Mouse (Mus musculus) cerebellum, adult 2 months (tissue): Measurements from ENCODE around the gene Gm13283. TPM values are rescaled to one million over a fixed set of nuclear protein-coding genes. Genes with fewer than 3 reads are reported as not detected.
"Not testable (repeated sequence)": the region's sequence is repeated elsewhere in the genome, so short reads cannot be mapped to it uniquely, and the experiment has no call there.

ENCODE experiments used
- DNase-seq, 2 experiments: peaks; one replicate each; pipeline ENCODE4 v3.0.0; 2021
- H3K27ac ChIP-seq: fragments of 200-500 bp; 2 replicates; pipeline ENCODE4 v1.5.1; 2012; ENCODE audit warnings: low read length, control low read depth, inconsistent platforms; ENCODE audit not compliant: insufficient read depth
- H3K27me3 ChIP-seq: fragments of 200-500 bp; 2 replicates; pipeline ENCODE4 v1.6.1; 2012; ENCODE audit warnings: inconsistent platforms, mild to moderate bottlenecking, low read length, moderate library complexity; ENCODE audit not compliant: control insufficient read depth, insufficient read depth
- H3K4me1 ChIP-seq: fragments of 200-500 bp; 2 replicates; pipeline ENCODE4 v1.6.1; 2011; ENCODE audit warnings: low read length; ENCODE audit not compliant: control insufficient read depth, insufficient read depth
- H3K4me3 ChIP-seq: fragments of 200-500 bp; replicated peaks from 2 replicates; pipeline ENCODE3; 2011; ENCODE audit warnings: mild to moderate bottlenecking, low read depth, low read length, control low read depth; ENCODE audit not compliant: insufficient read depth
- CTCF ChIP-seq: fragments of 200-500 bp; IDR thresholded peaks from 2 replicates; pipeline ENCODE4 v1.5.1; 2011; ENCODE audit warnings: low read depth, mild to moderate bottlenecking, control low read depth, low read length, moderate library complexity, borderline replicate concordance; ENCODE audit not compliant: insufficient read depth
- POLR2A ChIP-seq: fragments of 200-500 bp; IDR thresholded peaks from 2 replicates; pipeline ENCODE4 v1.6.1; 2011; ENCODE audit warnings: low read length, control low read depth, borderline replicate concordance; ENCODE audit not compliant: insufficient read depth
- WGBS: fragments of 180-500 bp; shearing (Covaris S2); methylation state at CpG from one replicate; pipeline ENCODE4 v1.1.7; 2018; 5-methylcytosine and 5-hydroxymethylcytosine counted together
- polyA plus RNA-seq: library from polyadenylated mRNA; depleted of rRNA; stranded (reverse); fragments of >200 nt; gene quantifications from 2 replicates; pipeline ENCODE4 v1.2.3, GENCODE M21; 2012; rRNA removed

Gm13283 gene
- polyA plus RNA-seq = not detected in 2 replicates

DNA sequence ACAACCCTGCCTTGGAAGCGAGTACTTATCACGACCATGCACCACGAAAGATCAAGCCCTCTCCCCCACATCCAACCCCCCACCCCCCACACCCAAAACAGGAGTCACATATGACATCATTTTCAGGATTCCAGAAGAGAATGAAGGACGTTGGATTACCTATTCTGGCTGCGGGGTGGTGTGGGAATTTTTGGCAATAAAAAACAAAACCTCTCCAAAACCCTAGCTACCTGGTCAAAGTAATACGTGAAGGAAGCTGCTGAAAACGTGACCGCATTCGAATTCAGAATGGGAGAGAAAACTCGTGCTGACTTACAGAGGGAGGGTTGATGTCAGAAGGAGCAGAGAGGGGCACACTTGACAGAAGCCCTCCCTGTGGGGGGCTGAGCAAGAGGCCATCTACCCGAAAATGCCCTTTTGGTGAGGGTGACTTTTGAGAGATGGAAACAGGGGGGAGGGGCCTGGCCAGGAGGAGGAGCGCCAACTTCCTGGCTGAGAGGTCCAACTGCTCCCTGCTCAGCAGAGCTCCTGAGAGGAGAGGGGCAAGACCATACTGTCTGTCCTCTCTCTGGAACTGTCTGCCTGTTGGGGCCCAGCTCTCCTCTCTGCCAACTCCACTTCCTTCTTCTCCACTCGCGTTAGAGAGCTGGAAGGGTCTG, at the start of gene Gm13283:
Gm13283 (plus strand) TSS at position 510 of the 659 bp plus-strand sequence.
- not testable (repeated sequence) for H3K27me3 ChIP-seq, H3K4me3 ChIP-seq, H3K4me1 ChIP-seq, H3K27ac ChIP-seq
- DNase-seq = peak; percentile 45 to 47
- 24% methylated on average over 9 of the region's 14 CpGs for WGBS

DNA sequence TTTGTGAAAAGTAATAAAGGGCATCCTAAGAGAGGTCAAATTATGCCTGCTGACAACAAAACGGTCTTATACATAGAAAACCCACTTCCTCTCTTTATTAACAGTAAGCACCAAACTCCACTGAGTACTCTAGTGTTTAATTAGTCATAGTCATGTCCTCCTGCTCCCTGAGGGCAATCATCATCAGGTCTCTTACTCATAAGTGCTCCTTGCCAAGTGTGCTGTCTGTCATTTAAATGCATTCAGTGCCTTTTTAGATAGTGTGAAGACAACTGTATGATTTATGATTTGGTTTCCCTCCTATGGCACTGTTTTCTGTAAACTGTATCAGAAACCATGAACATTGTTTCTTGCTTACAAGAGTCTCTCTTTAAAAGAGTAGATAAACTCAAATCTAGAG, 45.6 kb upstream of the Gm13283 start:
- WGBS = 72% methylated on average over 1 of the region's 1 CpGs
- no peak for TF ChIP-seq CTCF
- TF ChIP-seq POLR2A = no peak

DNA sequence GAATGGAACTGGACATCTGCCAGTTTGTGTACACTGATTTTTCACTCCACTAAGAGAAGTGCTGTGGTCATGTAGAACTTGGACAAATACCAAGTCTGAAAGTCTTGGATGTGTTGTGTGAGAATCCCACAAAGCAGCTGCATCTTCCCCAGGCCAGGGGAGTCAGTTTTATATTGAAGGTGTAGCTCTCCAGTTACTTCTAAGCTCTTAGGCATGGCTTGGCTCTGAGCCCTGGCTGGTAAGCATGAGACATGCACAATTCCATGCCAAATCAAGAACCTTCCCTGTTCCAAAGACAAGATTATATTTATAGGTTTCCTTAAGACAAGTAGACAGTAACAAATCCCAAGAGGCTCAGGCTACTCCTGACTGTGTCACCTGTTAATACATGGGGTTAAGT, 44.9 kb upstream of the Gm13283 start:
- TF ChIP-seq POLR2A (no peak), CTCF (no peak)
- no peaks in the 10 kb centered on the region; the same call in 1 of the 2 replicates for H3K4me1 ChIP-seq
- no peaks in the 10 kb centered on the region for H3K27me3 ChIP-seq
- H3K27ac ChIP-seq = no peak overlapping the region
- no peak overlapping the region for H3K4me3 ChIP-seq
- peak; percentile 25 to 26 for DNase-seq

More for the DNA sequence above, 45.6 kb upstream of the Gm13283 start:
- H3K27ac ChIP-seq = no peak overlapping the region
- H3K4me1 ChIP-seq = no peaks in the 10 kb centered on the region; the same call in 1 of the 2 replicates
- no peak overlapping the region for H3K4me3 ChIP-seq
- DNase-seq = peak in 1 of 2 experiments; percentile 13
- H3K27me3 ChIP-seq = no peaks in the 10 kb centered on the region

DNA sequence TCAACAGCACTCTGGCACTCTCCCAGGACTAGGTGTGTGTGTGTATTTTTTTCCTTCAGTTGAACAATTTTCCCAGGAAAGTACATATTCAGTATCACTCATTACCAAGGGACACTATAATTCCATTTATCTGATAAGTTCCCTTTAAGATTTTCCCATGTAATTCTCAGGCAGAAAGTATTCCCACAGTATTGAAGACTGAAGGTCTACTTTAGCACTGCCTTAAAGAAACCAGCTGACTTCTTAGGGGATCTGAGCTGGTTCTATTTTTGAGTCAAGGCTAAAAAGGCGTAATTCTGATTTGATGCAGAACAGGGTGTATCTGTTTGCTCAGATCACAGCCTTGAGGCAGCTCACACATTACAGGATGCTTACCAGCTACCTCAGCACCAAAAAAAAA, 41.2 kb upstream of the Gm13283 start:
- peak overlapping the region; percentile 26 for H3K4me3 ChIP-seq
- WGBS = 3% methylated on average over 1 of the region's 1 CpGs
- no peak overlapping the region for H3K27ac ChIP-seq
- DNase-seq = no peak
- no peak for TF ChIP-seq POLR2A
- no peak for TF ChIP-seq CTCF
- H3K27me3 ChIP-seq = no peaks in the 10 kb centered on the region
- H3K4me1 ChIP-seq = no peaks in the 10 kb centered on the region; the same call in 1 of the 2 replicates

DNA sequence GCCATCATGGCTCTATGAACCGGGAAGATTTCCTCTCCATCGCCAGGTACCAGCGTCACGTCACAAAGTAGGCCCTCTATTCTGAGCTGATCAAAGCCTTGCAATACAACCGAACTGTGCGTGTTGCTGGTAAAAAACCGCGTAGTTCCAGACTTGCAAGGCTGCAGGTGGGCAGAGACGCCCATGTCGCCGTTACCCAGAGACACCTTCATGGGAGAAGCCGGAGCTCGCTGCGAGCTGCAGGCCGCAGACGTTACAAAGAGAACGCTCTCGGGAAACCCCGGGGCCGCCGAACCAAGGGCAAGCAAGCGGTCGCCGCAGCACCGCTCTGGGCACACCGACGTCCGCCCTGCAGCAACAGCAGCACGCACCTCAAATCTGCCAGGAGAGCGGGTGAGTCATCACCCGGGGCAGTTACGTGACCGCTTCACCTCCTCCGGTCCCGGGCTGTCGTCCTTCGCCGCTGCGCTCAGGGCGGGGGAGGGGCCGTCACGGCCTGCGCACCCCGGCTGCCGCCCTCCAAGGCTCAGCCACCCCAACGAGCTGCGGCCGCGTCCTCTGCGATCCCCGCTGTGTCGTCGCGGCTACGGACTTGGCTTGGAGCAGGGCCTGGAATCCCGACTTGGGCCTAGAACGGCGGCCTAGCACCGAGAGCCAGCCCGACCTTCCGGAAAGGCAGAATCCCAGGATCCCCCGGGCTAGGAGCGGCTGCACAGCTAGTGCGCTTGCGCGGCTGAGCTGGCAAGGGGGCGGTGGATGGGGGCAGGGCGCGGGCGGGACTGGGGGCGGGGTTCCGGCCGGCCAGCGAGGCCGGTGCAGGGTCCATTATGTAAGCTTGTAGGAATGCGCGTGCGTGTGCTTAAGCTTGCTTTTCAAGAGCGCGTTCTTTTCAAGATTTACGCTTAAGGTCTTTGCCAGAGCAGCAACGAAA, 37.9 kb upstream of the Gm13283 start, which contains the start of the genes Gm26566 and Klhl9:
Gm26566 (plus strand) TSS at position 15 of the 931 bp plus-strand sequence.
Klhl9 (minus strand) TSS at position 675 of the 931 bp plus-strand sequence.
- Histone ChIP-seq H3K4me3 (peak within 1 kb of the TSS; percentile 98), H3K27me3 (no peaks in the 10 kb centered on the region), H3K27ac (peak within 1 kb of the TSS; percentile 100), H3K4me1 (no peaks in the 10 kb centered on the region)
- TF ChIP-seq POLR2A = peak; percentile 90
- no peak for TF ChIP-seq CTCF
- DNase-seq = peak; percentile 95 to 96
- WGBS = under 1% methylated on average over 82 of the region's 82 CpGs

DNA sequence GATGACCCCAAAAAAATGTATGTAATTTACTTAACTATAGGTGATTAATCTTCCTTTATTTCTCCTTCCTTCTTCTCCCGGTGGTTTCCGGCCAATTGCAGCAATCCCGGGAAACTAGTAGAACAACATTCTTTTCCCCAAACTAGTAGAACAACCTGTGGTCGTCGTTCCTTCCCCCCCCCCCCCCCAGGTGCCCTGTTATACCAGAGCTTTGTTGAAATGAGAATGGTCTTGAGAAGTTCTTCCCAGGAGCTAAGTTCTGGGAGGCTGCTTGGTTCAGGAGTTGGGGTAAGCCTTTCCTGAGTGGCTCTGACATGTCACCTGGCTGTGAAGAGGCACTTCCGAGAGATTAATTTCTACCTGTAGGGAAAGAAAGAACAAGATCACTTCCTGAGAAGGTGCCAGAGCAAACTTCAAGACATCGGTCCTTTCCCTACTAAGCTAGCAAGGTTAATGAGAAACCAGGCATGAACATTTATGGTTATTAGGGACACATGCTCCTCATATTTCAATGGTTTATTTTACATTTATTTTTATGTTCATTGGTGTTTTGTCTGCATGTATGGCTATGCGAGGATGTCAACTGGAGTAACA, 36.3 kb upstream of the Gm13283 start:
- no peak for TF ChIP-seq CTCF
- TF ChIP-seq POLR2A = no peak
- H3K27me3 ChIP-seq = no peaks in the 10 kb centered on the region
- H3K4me1 ChIP-seq = no peaks in the 10 kb centered on the region
- no peak overlapping the region for H3K4me3 ChIP-seq
- H3K27ac ChIP-seq = no peak overlapping the region
- DNase-seq = no peak
- 69% methylated on average over 8 of the region's 8 CpGs for WGBS

DNA sequence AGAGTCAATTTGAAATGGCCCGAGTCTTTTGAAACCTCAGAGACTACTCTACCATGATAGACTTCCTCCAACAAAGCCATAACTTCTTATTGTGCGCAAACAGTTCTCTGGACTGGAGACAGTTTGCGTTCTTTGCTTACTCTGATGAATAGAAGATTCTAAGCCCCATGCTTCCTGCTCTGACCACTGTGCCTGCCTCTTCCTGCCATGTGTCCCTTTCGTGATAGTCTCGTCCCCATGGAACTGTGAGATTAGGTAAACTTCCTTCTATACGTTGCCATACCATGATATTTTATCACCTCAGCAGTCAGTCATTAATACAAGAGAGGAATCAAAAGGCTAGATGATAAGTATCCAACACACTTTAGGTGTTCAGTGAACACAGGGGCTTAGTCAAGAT, 33.2 kb upstream of the Gm13283 start:
- Histone ChIP-seq H3K27ac (no peak overlapping the region), H3K4me3 (no peak overlapping the region), H3K27me3 (no peaks in the 10 kb centered on the region), H3K4me1 (no peaks in the 10 kb centered on the region)
- no peak for DNase-seq
- TF ChIP-seq POLR2A (no peak), CTCF (no peak)
- WGBS = 88% methylated on average over 6 of the region's 6 CpGs
